Mouse (Mus musculus): ENCODE measurements around the gene Dennd1b. TPM values are rescaled to one million over a fixed set of nuclear protein-coding genes. Genes with fewer than 3 reads are reported as not detected.

Dennd1b gene
- total RNA-seq (2014; rRNA removed) (16.6 and 19.8 TPM in 2 replicates), polyA plus RNA-seq (2015; fragmentation: Nextera tagmentation; extraction: Ambion mirVana) (7.8 and 8.9 TPM in 2 replicates)

GRCm38 (mm10) chr1:138963161-138963867, at the start of gene Dennd1b:
Dennd1b (plus strand) TSS chr1:138963435.
- H3K36me3 ChIP-seq (ENCODE audit: insufficient read depth, low read length) = no peaks in the 10 kb centered on the region
- H3K27me3 ChIP-seq (ENCODE audit: insufficient read depth, low read length) = no peaks in the 10 kb centered on the region
- H3K9me3 ChIP-seq (ENCODE audit: low read length) = no peaks in the 10 kb centered on the region
- H3K9ac ChIP-seq (replicated peaks; ENCODE audit: low read length, poor library complexity, severe bottlenecking) = peak within 1 kb of the TSS; percentile 94
- no peaks in the 10 kb centered on the region for H3K4me1 ChIP-seq (ENCODE audit: insufficient read depth, low read length)
- peak within 1 kb of the TSS; percentile 94 for H3K27ac ChIP-seq (ENCODE audit: low read depth, low read length)
- peak within 1 kb of the TSS; percentile 66 for H3K4me2 ChIP-seq (ENCODE audit: low read depth, low read length, poor library complexity, severe bottlenecking)
- peak within 1 kb of the TSS; percentile 92 for H3K4me3 ChIP-seq (ENCODE audit: low read depth, low read length)
- DNase-seq (ENCODE audit: low spot score) = peak; percentile 62
- peak; percentile 81 for ATAC-seq (ENCODE audit: low FRiP score)
- WGBS = under 1% methylated on average over 34 of the region's 69 CpGs
- peak; percentile 17 for TF ChIP-seq CTCF (IDR thresholded peaks at IDR 0.05)

GRCm38 (mm10) chr1:138915596-138915995, 47.6 kb upstream of the Dennd1b start:
- H3K9ac ChIP-seq (replicated peaks; ENCODE audit: low read length, poor library complexity, severe bottlenecking) = no peak overlapping the region
- H3K4me3 ChIP-seq (ENCODE audit: low read depth, low read length) = no peak overlapping the region
- H3K9me3 ChIP-seq (ENCODE audit: low read length) = no peaks in the 10 kb centered on the region
- no peak for DNase-seq (ENCODE audit: low spot score)
- H3K4me2 ChIP-seq (ENCODE audit: low read depth, low read length, poor library complexity, severe bottlenecking) = no peak overlapping the region
- no peaks in the 10 kb centered on the region for H3K27me3 ChIP-seq (ENCODE audit: insufficient read depth, low read length)
- no peak for ATAC-seq (ENCODE audit: low FRiP score)
- no peak for TF ChIP-seq CTCF (IDR thresholded peaks at IDR 0.05)
- H3K36me3 ChIP-seq (ENCODE audit: insufficient read depth, low read length) = no peaks in the 10 kb centered on the region
- no peak overlapping the region for H3K27ac ChIP-seq (ENCODE audit: low read depth, low read length)
- H3K4me1 ChIP-seq (ENCODE audit: insufficient read depth, low read length) = no peaks in the 10 kb centered on the region
- WGBS = 97% methylated on average over 3 of the region's 3 CpGs

GRCm38 (mm10) chr1:138919601-138920000, 43.6 kb upstream of the Dennd1b start:
- WGBS = 89% methylated on average over 5 of the region's 5 CpGs
- H3K4me1 ChIP-seq (ENCODE audit: insufficient read depth, low read length) = no peaks in the 10 kb centered on the region
- DNase-seq (ENCODE audit: low spot score) (no peak), ATAC-seq (ENCODE audit: low FRiP score) (no peak)
- no peak overlapping the region for H3K4me3 ChIP-seq (ENCODE audit: low read depth, low read length)
- H3K9ac ChIP-seq (replicated peaks; ENCODE audit: low read length, poor library complexity, severe bottlenecking) = no peak overlapping the region
- no peak for TF ChIP-seq CTCF (IDR thresholded peaks at IDR 0.05)
- no peak overlapping the region for H3K4me2 ChIP-seq (ENCODE audit: low read depth, low read length, poor library complexity, severe bottlenecking)
- H3K27ac ChIP-seq (ENCODE audit: low read depth, low read length) = no peak overlapping the region
- no peaks in the 10 kb centered on the region for H3K27me3 ChIP-seq (ENCODE audit: insufficient read depth, low read length)
- no peaks in the 10 kb centered on the region for H3K36me3 ChIP-seq (ENCODE audit: insufficient read depth, low read length)
- no peaks in the 10 kb centered on the region for H3K9me3 ChIP-seq (ENCODE audit: low read length)

- TF ChIP-seq CTCF (IDR thresholded peaks at IDR 0.05) = no peak
- Histone ChIP-seq H3K4me1 (ENCODE audit: insufficient read depth, low read length) (no peaks in the 10 kb centered on the region), H3K36me3 (ENCODE audit: insufficient read depth, low read length) (no peaks in the 10 kb centered on the region), H3K9ac (replicated peaks; ENCODE audit: low read length, poor library complexity, severe bottlenecking) (no peak overlapping the region), H3K4me3 (ENCODE audit: low read depth, low read length) (no peak overlapping the region), H3K27me3 (ENCODE audit: insufficient read depth, low read length) (no peaks in the 10 kb centered on the region), H3K9me3 (ENCODE audit: low read length) (no peaks in the 10 kb centered on the region), H3K27ac (ENCODE audit: low read depth, low read length) (no peak overlapping the region), H3K4me2 (ENCODE audit: low read depth, low read length, poor library complexity, severe bottlenecking) (no peak overlapping the region)
- no peak for DNase-seq (ENCODE audit: low spot score)
- 85% methylated on average over 3 of the region's 3 CpGs for WGBS
- no peak for ATAC-seq (ENCODE audit: low FRiP score)
Measured at GRCm38 (mm10) chr1:138920082-138920481, 43.2 kb upstream of the Dennd1b start.

DNA sequence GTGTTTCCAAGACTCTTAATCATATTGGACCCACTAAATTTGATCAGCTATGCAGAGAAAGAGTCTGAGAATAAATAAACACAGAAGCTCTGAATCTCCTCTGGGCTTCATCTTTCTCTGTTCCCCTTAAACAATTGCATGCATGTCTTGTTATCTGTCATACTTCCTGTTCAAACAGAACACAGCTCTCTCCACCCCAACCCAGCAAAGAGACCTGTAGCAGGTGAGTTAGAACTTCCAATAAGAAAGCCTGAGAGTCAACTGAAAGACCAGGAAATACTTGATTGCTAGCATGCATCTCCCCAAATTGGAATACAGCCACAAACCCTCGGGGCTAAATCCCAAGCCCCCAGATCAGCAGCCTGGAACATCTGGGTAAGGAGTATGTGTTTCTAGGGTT, 42.4 kb upstream of the Dennd1b start:
- ATAC-seq (ENCODE audit: low FRiP score) = no peak
- WGBS = 61% methylated on average over 1 of the region's 1 CpGs
- no peak for TF ChIP-seq CTCF (IDR thresholded peaks at IDR 0.05)

DNA sequence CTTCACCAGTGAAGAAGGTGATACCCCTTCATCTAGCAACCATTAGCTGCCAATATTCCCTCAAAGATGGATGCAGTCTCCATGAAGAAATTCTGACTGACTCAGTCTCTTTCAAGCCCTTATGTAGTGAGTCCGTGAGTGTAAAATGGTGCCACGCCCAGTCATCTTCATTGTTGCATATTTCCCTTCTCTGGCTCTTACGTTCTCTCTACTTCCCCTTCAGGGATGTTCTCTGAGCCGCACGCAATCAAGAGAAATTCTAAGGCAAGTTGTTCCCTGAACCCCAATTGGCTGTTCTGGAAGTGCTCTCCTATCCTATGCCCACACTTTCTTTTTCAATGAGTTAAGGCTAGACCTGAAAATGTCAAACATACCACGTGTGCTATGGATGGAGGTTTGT, 40.3 kb upstream of the Dennd1b start:
- no peak overlapping the region for H3K27ac ChIP-seq (ENCODE audit: low read depth, low read length)
- no peak overlapping the region for H3K4me3 ChIP-seq (ENCODE audit: low read depth, low read length)
- no peaks in the 10 kb centered on the region for H3K27me3 ChIP-seq (ENCODE audit: insufficient read depth, low read length)
- DNase-seq (ENCODE audit: low spot score) (no peak), ATAC-seq (ENCODE audit: low FRiP score) (no peak)
- no peaks in the 10 kb centered on the region for H3K36me3 ChIP-seq (ENCODE audit: insufficient read depth, low read length)
- no peak overlapping the region for H3K9ac ChIP-seq (replicated peaks; ENCODE audit: low read length, poor library complexity, severe bottlenecking)
- WGBS = 93% methylated on average over 6 of the region's 6 CpGs
- H3K9me3 ChIP-seq (ENCODE audit: low read length) = no peaks in the 10 kb centered on the region
- no peak overlapping the region for H3K4me2 ChIP-seq (ENCODE audit: low read depth, low read length, poor library complexity, severe bottlenecking)
- no peak for TF ChIP-seq CTCF (IDR thresholded peaks at IDR 0.05)
- no peaks in the 10 kb centered on the region for H3K4me1 ChIP-seq (ENCODE audit: insufficient read depth, low read length)

More for the DNA sequence above, 42.4 kb upstream of the Dennd1b start:
- Histone ChIP-seq H3K4me2 (ENCODE audit: low read depth, low read length, poor library complexity, severe bottlenecking) (no peak overlapping the region), H3K27ac (ENCODE audit: low read depth, low read length) (no peak overlapping the region), H3K27me3 (ENCODE audit: insufficient read depth, low read length) (no peaks in the 10 kb centered on the region), H3K36me3 (ENCODE audit: insufficient read depth, low read length) (no peaks in the 10 kb centered on the region), H3K9ac (replicated peaks; ENCODE audit: low read length, poor library complexity, severe bottlenecking) (no peak overlapping the region), H3K9me3 (ENCODE audit: low read length) (no peaks in the 10 kb centered on the region), H3K4me3 (ENCODE audit: low read depth, low read length) (no peak overlapping the region), H3K4me1 (ENCODE audit: insufficient read depth, low read length) (no peaks in the 10 kb centered on the region)
- DNase-seq (ENCODE audit: low spot score) = no peak

Data from midbrain, postnatal 0 days (tissue).